20 mouse cellular contexts compared by ENCODE assay signal in the genomic region with DNA sequence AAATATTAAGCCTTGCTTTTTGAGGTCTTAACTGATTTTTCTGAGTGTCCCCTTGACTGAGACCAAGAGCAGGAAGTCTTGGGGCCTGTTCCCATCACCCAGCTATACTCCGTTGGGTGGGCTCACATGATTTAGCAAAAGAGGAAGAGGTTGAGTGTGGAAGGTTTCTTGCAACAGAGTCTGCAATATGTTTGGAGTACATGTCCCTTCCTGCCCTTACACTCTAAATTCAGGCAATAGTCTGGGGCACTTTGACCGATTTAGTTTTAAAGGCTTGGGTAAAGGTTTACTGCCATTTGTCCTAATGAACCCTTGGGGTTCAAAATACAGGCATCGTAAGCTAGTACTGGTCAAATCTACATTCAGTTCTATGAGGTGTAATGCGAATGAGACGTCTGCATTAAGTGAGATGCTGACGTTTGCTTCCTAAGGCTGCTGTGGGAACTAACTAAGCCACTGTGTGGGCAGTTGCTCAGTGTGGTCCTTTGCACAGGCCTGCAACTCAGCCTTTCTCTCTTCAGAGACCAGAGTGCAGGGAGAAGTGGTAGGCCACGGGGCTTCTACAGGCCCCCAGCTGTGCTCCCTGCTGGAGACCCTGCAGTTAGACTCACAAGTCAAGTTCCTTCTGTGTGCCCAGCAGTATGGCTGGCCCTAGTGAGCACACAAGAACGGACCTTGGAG. TPM values are rescaled to one million over a fixed set of nuclear protein-coding genes. Genes with fewer than 3 reads are reported as not detected.
A peak's percentile ranks its signal among the peaks of the same experiment; 100 is the strongest.
DNase-seq lines count a peak whose midpoint lies in the region; ATAC-seq and TF ChIP-seq lines count a peak whose summit lies in the region.
"Had no signal": no experiment of that assay in that cellular context is flagged by ENCODE, and none has a peak within 500 bp of the region (broad histone marks: within the 10 kb centered on the region; RNA-seq: fewer than 3 reads in every experiment).

No protein-coding gene starts in this region.

- peak; percentile 56; the same call in 1 of the 2 replicates for ATAC-seq in liver, embryonic 13.5 days (ENCODE audit: low read depth)
- ATAC-seq: intestine, postnatal 0 days; midbrain, embryonic 15.5 days had no signal

- no peaks in the 10 kb centered on the region for H3K36me3 ChIP-seq in kidney, adult 2 months (ENCODE audit: control insufficient read depth, insufficient read depth, low read length)
- H3K36me3 ChIP-seq in MEL (ENCODE audit: control insufficient read depth in 1 of 2, insufficient read depth in 2 of 2, low read length in 2 of 2): peaks cover 0 to 4% of the 10 kb centered on the region in 2 experiments; a peak in 2 of 4 replicates
- H3K36me3 ChIP-seq in liver, embryonic 13.5 days: peaks cover 13% of the 10 kb centered on the region; the same call in 1 of the 2 replicates

- intact Hi-C loops in left cerebral cortex, adult 2 months (cut with DNase I): no loop called here

- H3K4me1 ChIP-seq in kidney, adult 2 months (ENCODE audit: control insufficient read depth, insufficient read depth, low read length): peaks cover 11% of the 10 kb centered on the region
- H3K4me1 ChIP-seq in MEL (ENCODE audit: control insufficient read depth in 1 of 2, insufficient read depth in 2 of 2, low read length in 2 of 2): peaks cover 7 to 11% of the 10 kb centered on the region in 2 experiments; a peak in 3 of 4 replicates
- no peaks in the 10 kb centered on the region for H3K4me1 ChIP-seq in liver, embryonic 13.5 days (replicated peaks)
- H3K4me1 ChIP-seq: heart, embryonic 10.5 days; limb, embryonic 12.5 days; midbrain, embryonic 15.5 days; neural tube, embryonic 13.5 days; stomach, embryonic 15.5 days had no signal

- no peak overlapping the region for H3K4me2 ChIP-seq in liver, embryonic 13.5 days
- H3K4me2 ChIP-seq: limb, embryonic 12.5 days; midbrain, embryonic 15.5 days; neural tube, embryonic 13.5 days; stomach, embryonic 15.5 days had no signal

- no peak for TF ChIP-seq EP300 in MEL (IDR thresholded peaks at IDR 0.05; ENCODE audit: low read depth in 1 of 2, low read length in 2 of 2)

- no peak overlapping the region for H3K4me3 ChIP-seq in kidney, adult 2 months (ENCODE audit: insufficient read depth, low read depth, low read length)
- H3K4me3 ChIP-seq in MEL (ENCODE audit: control insufficient read depth in 1 of 2, insufficient read depth in 1 of 2, low read depth in 2 of 2, low read length in 2 of 2): no peak overlapping the region
- no peak overlapping the region for H3K4me3 ChIP-seq in liver, embryonic 13.5 days (replicated peaks)
- H3K4me3 ChIP-seq in left cerebral cortex, adult 2 months: no peak overlapping the region
- H3K4me3 ChIP-seq: heart, embryonic 10.5 days; limb, embryonic 12.5 days; midbrain, embryonic 15.5 days; neural tube, embryonic 13.5 days; stomach, embryonic 15.5 days had no signal

- no peaks in the 10 kb centered on the region for H3K79me2 ChIP-seq in MEL (ENCODE audit: control insufficient read depth, insufficient read depth, low read length, poor library complexity)

- TF ChIP-seq CTCF in kidney, adult 2 months (conservative IDR thresholded peaks at IDR 0.05; ENCODE audit: insufficient read depth, insufficient read length, low read depth, low read length): no peak
- TF ChIP-seq CTCF in MEL (IDR thresholded peaks at IDR 0.05 in 2 of 3, conservative IDR thresholded peaks at IDR 0.05 in 1 of 3; ENCODE audit: control insufficient read depth in 1 of 3, insufficient read depth in 1 of 3, low read depth in 2 of 3, low read length in 3 of 3, poor library complexity in 1 of 3, severe bottlenecking in 1 of 3): no peak
- TF ChIP-seq CTCF in left cerebral cortex, adult 2 months (IDR thresholded peaks at IDR 0.05): no peak

- no peaks in the 10 kb centered on the region for H3K27me3 ChIP-seq in kidney, adult 2 months (replicated peaks; ENCODE audit: control insufficient read depth, insufficient read depth, low read length)
- no peaks in the 10 kb centered on the region for H3K27me3 ChIP-seq in MEL (ENCODE audit: control insufficient read depth in 1 of 2, insufficient read depth in 2 of 2, low read length in 2 of 2)
- no peaks in the 10 kb centered on the region for H3K27me3 ChIP-seq in liver, embryonic 13.5 days
- H3K27me3 ChIP-seq: limb, embryonic 12.5 days; midbrain, embryonic 15.5 days; neural tube, embryonic 13.5 days; stomach, embryonic 15.5 days had no signal

- no peaks in the 10 kb centered on the region for H3K9me3 ChIP-seq in MEL (replicated peaks; ENCODE audit: insufficient read depth, low read length)
- no peaks in the 10 kb centered on the region for H3K9me3 ChIP-seq in liver, embryonic 13.5 days (replicated peaks)
- H3K9me3 ChIP-seq: heart, embryonic 10.5 days; limb, embryonic 12.5 days; midbrain, embryonic 15.5 days; neural tube, embryonic 13.5 days; stomach, embryonic 15.5 days had no signal

- TF ChIP-seq POLR2A in kidney, adult 2 months (IDR thresholded peaks at IDR 0.05; ENCODE audit: low read depth, low read length): no peak
- no peak for TF ChIP-seq POLR2A in MEL (IDR thresholded peaks at IDR 0.05; ENCODE audit: control insufficient read depth in 1 of 2, insufficient read depth in 1 of 2, low read depth in 1 of 2, low read length in 2 of 2, poor library complexity in 1 of 2)

- no peak overlapping the region for H3K9ac ChIP-seq in MEL (ENCODE audit: control insufficient read depth, low read depth, low read length, poor library complexity, severe bottlenecking)
- H3K9ac ChIP-seq in liver, embryonic 13.5 days: no peak overlapping the region
- H3K9ac ChIP-seq: limb, embryonic 12.5 days; midbrain, embryonic 15.5 days; neural tube, embryonic 13.5 days; stomach, embryonic 15.5 days had no signal

- DNase-seq in cerebellum, postnatal 10 days: peak; percentile 26 to 48
- no peak for DNase-seq in cerebellum, postnatal 36 days
- DNase-seq in kidney, adult 2 months: peak; percentile 37
- no peak for DNase-seq in kidney, adult 18-20 months
- DNase-seq in MEL (ENCODE audit: low read depth, low spot score): peak; percentile 21
- DNase-seq in liver, embryonic 13.5 days: no peak
- DNase-seq in urinary bladder, postnatal 14 days (ENCODE audit: low spot score): no peak
- no peak for DNase-seq in left cerebral cortex, adult 2 months (ENCODE audit: extremely low spot score in 1 of 2, low spot score in 2 of 2)
- DNase-seq: adrenal gland, postnatal 10 days; embryo, embryonic 11 days; gastrocnemius, postnatal 10 days; lung, postnatal 4 days; retina, postnatal 1 day; thymus, postnatal 36 days had no signal

- 58% methylated on average over 8 of the region's 8 CpGs for WGBS in kidney, adult 2 months
- 57% methylated on average over 8 of the region's 8 CpGs for WGBS in liver, embryonic 13.5 days (ENCODE audit: insufficient replicate concordance)

- TF ChIP-seq RAD21 in MEL (IDR thresholded peaks at IDR 0.05; ENCODE audit: low read depth, low read length): no peak

- H3K27ac ChIP-seq in kidney, adult 2 months (ENCODE audit: insufficient read depth, low read depth, low read length): peak overlapping the region; percentile 26
- H3K27ac ChIP-seq in MEL (ENCODE audit: control insufficient read depth, low read depth, low read length): no peak overlapping the region
- H3K27ac ChIP-seq in liver, embryonic 13.5 days: no peak overlapping the region
- no peak overlapping the region; the same call in 1 of the 2 replicates for H3K27ac ChIP-seq in left cerebral cortex, adult 2 months
- H3K27ac ChIP-seq: heart, embryonic 10.5 days; limb, embryonic 12.5 days; midbrain, embryonic 15.5 days; neural tube, embryonic 13.5 days; stomach, embryonic 15.5 days had no signal

TF ChIP-seq in MEL, 35 proteins besides CTCF, POLR2A, EP300 and RAD21:
- no peak for TF ChIP-seq MAZ (IDR thresholded peaks at IDR 0.05; ENCODE audit: low read depth, low read length)
- TF ChIP-seq ZKSCAN1 (IDR thresholded peaks at IDR 0.05; ENCODE audit: low read depth, low read length): no peak
- TF ChIP-seq HCFC1 (IDR thresholded peaks at IDR 0.05; ENCODE audit: low read depth, low read length): no peak
- TF ChIP-seq POLR2AphosphoS5 (IDR thresholded peaks at IDR 0.05; ENCODE audit: borderline replicate concordance, low read depth, low read length): no peak
- no peak for TF ChIP-seq MYC (IDR thresholded peaks at IDR 0.05; ENCODE audit: low read depth, low read length)
- TF ChIP-seq ZNF384 (IDR thresholded peaks at IDR 0.05; ENCODE audit: low read depth, low read length): no peak
- no peak for TF ChIP-seq USF2 (IDR thresholded peaks at IDR 0.05; ENCODE audit: borderline replicate concordance in 1 of 2, insufficient read depth in 1 of 2, low read depth in 1 of 2, low read length in 2 of 2)
- no peak for TF ChIP-seq KAT2A (conservative IDR thresholded peaks at IDR 0.05; ENCODE audit: low read depth, low read length)
- no peak for TF ChIP-seq MAX (IDR thresholded peaks at IDR 0.05; ENCODE audit: low read length)
- TF ChIP-seq SMC3 (IDR thresholded peaks at IDR 0.05; ENCODE audit: low read depth, low read length): no peak
- TF ChIP-seq GATA1 (IDR thresholded peaks at IDR 0.05; ENCODE audit: low read depth, low read length): no peak
- no peak for TF ChIP-seq UBTF (IDR thresholded peaks at IDR 0.05; ENCODE audit: borderline replicate concordance, insufficient read depth, low read depth, low read length)
- no peak for TF ChIP-seq ELF1 (IDR thresholded peaks at IDR 0.05; ENCODE audit: low read depth, low read length)
- no peak for TF ChIP-seq MEF2A (IDR thresholded peaks at IDR 0.05; ENCODE audit: extremely low read depth, insufficient replicate concordance, low read depth, low read length, poor library complexity, severe bottlenecking)

RNA-seq across cellular contexts. Expression of a gene that starts 23.1 kb away (rescaled TPM):
- 67.5 and 86.3 TPM in 2 replicates for polyA plus RNA-seq in kidney, adult 2 months (2012; rRNA removed)
- total RNA-seq in MEL (2012; rRNA removed): 13.6 and 16.4 TPM in 2 replicates
- 10 to 100 TPM in 1 of 2 experiments, not detected in 1; 19.3 TPM for polyA plus RNA-seq in MEL (2012; ENCODE audit: insufficient read depth in 1 of 2, insufficient read length in 2 of 2, low read depth in 1 of 2, low replicate concordance in 2 of 2, missing spikeins in 1 of 2)
- polyA plus RNA-seq in liver, embryonic 13.5 days (2015; fragmentation: Nextera tagmentation; extraction: Ambion mirVana): 101 and 140 TPM in 2 replicates
- 100 to 1,000 TPM; 234 to 239 TPM for total RNA-seq in left cerebral cortex, adult 2 months (2021)

RNA-seq across cellular contexts. Expression of a gene that starts 42.4 kb away (rescaled TPM):
- polyA plus RNA-seq in kidney, adult 2 months (2012; rRNA removed): 0.88 and 1.0 TPM in 2 replicates
- not detected in 2 replicates for total RNA-seq in MEL (2012; rRNA removed)
- under 1 TPM in 1 of 2 experiments, not detected in 1; 0.03 TPM for polyA plus RNA-seq in MEL (2012; ENCODE audit: insufficient read depth in 1 of 2, insufficient read length in 2 of 2, low read depth in 1 of 2, low replicate concordance in 2 of 2, missing spikeins in 1 of 2)
- polyA plus RNA-seq in liver, embryonic 13.5 days (2015; fragmentation: Nextera tagmentation; extraction: Ambion mirVana): 0.06 and 0.08 TPM in 2 replicates
- 10 to 100 TPM; 12.9 to 16.8 TPM for total RNA-seq in left cerebral cortex, adult 2 months (2021)

Comparison
In these comparisons a context has a peak if more than half of its experiments do, and no peak if none do; other contexts are left out.
1. DNase-seq: peak in cerebellum, postnatal 10 days (2 of 2), kidney, adult 2 months (single experiment) and MEL (single experiment); none in cerebellum, postnatal 36 days (0 of 2), kidney, adult 18-20 months (single experiment), liver, embryonic 13.5 days (single experiment), urinary bladder, postnatal 14 days (single experiment) and left cerebral cortex, adult 2 months (0 of 2).